Mouse (Mus musculus) gastrocnemius, postnatal 25 days (tissue): ENCODE measurements around the gene Strn4. TPM values are rescaled to one million over a fixed set of nuclear protein-coding genes. Genes with fewer than 3 reads are reported as not detected.
A peak's percentile ranks its signal among the peaks of the same experiment; 100 is the strongest.

Source experiments
- DNase-seq: peaks from one replicate; pipeline ENCODE4 v3.0.0; 2022
- total RNA-seq, 2 experiments: library from RNA; stranded (reverse); gene quantifications; 1 replicate in 1 of 2; 2 replicates in 1 of 2; pipeline ENCODE4 v1.2.3; 2021

The Strn4 gene
- total RNA-seq, 2 experiments from 2014 or later: 13.2 to 22.4 TPM

DNA sequence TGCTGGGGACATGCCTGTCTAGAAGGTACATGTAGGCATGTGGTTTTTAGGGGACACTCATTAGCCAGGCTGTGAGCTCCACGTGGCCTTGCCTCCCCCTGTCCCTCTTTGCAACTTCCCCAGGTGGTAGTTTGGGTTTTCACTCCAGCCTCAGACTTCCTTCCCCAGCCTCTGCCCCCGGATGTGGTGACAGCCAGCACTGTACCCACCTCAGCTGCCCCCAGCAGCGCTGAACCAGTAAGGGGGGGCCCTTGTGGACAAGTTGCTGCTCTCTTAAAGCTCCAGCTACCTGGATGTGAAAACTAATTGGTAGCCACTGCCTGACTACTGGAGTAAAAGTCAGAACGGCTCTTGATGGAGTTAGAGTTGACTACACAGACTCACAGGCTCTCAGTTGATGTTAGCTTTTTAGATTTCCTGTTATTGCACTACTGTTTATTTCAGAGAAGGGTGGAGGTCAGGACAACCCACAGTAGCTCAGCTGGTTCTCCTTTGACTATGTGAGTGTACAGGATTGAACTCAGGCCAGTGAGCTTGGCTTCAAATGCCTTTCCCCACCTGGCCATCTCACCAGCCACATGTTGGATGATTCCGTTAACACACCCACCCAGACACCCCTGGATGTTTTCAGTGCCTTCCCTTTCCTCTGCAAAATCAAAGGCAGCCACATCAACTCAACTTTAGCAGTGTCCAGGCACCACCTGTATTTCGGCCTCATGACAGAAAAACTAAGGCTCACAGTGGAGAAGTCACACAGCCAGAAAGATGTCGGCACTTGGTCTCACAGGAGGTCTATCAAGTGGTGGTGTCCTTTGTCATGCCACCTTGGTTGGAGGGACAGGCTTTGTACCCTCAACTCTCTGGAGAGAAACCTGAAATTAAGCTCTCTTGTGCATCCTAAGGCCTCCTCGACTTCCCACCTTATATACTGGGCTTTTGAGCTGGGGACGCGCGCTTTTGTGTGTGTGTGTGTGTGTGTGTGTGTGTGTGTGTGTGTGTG is 26.2 kb downstream of the Strn4 start:
- no peak for DNase-seq

- peak; percentile 89 for DNase-seq
Observed at GRCm38 (mm10) chr7:16842645-16843063, 27.0 kb downstream of the Strn4 start, which contains the start of gene Prkd2. Gene Prkd2, plus strand, starts transcription at chr7:16842902.

DNA sequence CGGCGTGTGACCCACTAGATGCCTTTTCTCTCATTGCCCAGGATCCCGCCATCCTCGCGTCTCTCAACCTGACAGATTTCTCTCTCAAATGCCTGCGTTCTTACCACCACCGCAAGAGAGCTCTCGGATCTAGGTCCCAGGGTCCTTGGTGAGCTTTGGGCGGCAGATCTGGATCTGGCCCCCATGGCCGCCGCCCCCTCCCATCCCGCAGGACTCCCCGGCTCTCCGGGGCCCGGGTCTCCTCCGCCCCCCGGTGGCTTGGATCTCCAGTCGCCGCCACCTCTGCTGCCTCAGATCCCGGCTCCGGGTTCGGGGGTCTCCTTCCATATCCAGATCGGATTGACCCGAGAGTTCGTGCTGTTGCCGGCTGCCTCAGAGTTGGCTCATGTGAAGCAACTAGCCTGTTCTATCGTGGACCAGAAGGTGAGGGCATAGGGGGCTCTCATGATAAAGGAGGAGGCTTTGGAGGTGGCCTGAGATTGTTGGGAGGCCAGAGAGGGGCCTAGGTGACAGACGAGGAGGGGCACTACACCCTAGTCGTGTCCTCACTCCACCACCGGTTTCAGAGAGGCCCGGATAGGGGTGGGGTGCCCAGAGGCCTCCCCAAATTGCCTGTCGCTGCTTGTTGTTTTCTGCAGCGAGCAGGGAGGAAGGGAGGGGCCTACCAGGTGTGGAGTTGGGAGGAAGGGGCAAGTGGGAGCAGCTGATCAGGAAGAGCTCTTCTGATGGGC is 27.9 kb downstream of the Strn4 start:
- peak; percentile 45 for DNase-seq

DNA sequence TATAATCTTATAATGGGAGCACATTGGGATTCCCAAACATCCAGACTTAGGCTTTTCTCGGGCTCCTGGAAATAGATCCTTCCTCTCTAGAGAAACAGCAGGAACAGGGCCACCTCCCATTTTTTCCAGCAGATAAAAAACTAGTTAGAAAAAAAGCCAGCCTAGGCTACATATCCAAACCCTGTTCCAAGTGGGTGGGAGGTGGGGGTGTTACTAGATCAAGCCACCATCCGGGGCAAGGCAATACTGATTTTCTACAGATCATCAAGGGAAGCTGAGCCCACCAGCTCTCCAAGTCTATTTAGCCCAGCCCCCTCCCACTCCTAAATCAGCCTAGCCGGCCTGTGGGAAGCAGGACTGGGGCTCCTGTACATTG is 29.0 kb downstream of the Strn4 start:
- no peak for DNase-seq

GRCm38 (mm10) chr7:16845072-16845819 is 29.6 kb downstream of the Strn4 start:
- DNase-seq: peak; percentile 67

GRCm38 (mm10) chr7:16845820-16846167 is 30.1 kb downstream of the Strn4 start:
- DNase-seq: no peak

DNA sequence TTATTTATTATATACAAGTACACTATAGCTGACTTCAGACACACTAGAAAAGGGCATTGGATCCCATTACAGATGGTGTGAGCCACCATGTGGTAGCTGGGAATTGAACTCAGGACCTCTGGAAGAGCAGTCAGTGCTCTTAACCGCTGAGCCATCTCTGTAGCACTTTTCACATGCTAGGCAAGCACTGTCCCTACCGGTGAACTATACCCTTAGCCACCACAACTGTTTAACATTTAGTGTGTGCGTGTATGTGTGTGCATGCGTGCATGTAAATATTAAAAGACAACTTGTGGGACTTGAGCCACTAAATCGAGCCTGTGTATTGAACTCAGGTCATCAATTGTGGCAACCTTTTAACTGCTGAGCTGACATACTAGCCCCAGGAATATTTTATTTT is 31.1 kb downstream of the Strn4 start:
- DNase-seq: no peak

- DNase-seq: no peak
Observed at GRCm38 (mm10) chr7:16847507-16847906, 31.8 kb downstream of the Strn4 start.

DNA sequence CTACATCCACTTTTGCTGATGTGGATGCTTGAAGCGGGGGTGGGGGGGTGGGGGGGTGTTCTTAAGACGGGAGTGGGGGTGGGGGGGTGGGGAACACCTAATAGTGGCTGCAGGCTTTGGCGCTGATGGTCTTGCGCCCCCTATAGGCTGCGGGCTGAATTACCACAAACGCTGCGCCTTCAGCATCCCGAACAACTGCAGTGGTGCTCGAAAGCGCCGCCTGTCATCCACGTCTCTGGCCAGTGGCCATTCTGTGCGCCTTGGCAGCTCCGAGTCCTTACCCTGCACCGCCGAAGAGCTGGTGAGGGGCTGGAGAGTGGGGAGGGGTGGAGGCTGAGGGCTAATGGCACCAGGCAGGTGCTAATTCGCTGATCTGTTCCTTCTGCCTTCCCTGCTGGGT is 32.9 kb downstream of the Strn4 start:
- DNase-seq: no peak

GRCm38 (mm10) chr7:16851636-16852035 is 35.9 kb downstream of the Strn4 start:
- DNase-seq: no peak

DNA sequence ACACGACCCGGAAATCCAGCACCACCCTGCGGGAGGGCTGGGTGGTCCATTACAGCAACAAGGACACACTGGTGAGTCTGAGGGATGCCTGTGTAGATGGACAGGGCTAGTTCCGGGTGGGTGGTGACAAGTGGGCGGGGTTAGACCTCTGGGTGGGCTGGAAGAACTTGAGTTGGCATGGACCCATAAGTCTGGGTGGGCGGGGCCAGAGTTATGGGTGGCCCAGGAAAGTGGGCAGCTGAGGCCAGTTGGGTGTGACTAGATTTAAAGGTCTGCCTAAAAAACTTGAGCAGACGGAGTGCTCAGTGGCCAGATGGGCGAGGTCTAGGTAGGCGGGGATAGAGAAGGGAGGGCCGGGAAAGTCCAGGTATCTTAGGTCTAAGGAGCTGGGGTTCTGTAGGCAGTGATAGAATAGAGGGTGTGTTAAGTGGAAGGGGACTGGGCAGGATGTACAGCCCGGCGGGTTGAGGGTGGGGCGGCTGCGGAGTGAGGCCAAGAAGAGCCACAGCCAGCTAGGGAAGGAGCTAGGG is 37.7 kb downstream of the Strn4 start:
- DNase-seq: no peak

- DNase-seq: no peak
Observed at GRCm38 (mm10) chr7:16858336-16858735, 42.6 kb downstream of the Strn4 start.

DNA sequence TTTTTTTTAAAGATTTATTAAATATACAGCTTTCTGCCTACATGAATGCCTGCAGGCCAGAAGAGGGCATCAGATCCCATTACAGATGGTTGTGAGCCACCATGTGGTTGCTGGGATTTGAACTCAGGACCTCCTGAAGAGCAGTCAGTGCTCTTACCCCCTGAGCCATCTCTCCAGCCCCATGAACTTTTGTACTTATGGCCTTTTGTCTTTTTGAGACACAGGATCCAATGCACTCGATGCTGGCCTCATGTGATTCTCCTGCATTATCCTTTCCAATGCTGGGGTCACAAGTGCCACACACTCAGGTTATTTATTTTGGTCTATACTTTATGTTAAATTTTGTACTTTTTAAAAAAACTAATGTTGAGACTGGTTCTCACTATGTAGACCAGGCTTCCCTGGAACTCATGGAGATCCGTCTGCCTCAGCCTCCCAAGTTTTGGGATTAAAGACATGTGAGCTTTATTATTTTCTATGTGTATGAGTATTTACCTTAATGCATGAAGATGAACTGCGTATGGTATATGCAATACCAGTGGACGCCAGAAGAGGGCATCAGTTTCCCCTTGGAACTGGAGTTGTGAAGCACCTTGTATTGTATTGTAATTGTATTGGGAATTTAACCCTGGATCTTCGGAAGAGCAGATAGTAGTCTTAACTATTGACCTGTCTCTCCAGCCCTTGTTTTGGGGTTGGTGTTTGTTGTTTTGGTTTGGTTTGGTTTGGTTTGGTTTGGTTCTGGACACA is 44.4 kb downstream of the Strn4 start:
- no peak for DNase-seq

- no peak for DNase-seq
Observed at GRCm38 (mm10) chr7:16867488-16867887, 51.8 kb downstream of the Strn4 start.

- peak; percentile 35 for DNase-seq
Observed at GRCm38 (mm10) chr7:16869497-16869896, 53.8 kb downstream of the Strn4 start.

GRCm38 (mm10) chr7:16871600-16871999 is 55.9 kb downstream of the Strn4 start:
- no peak for DNase-seq

DNA sequence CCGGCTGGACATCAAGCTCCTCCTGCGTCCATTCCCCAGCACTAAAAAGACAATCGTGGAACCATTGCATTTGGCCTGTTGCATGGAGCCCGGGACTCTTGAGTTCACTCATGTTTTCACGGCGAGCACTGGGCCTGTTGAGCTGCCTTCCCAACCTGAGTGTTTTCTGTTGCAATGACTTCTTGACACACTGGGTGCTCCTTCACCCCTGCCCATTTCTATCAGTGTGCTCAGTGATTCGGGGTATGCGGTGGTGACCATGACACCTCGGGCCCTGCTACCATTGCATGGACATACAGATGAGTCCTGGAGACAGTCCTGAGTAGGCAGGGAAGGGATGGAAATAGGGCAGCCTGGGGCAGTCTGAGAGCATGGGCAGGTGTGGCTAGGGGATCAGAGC is 56.8 kb downstream of the Strn4 start:
- no peak for DNase-seq

- no peak for DNase-seq
Observed at GRCm38 (mm10) chr7:16873392-16873791, 57.7 kb downstream of the Strn4 start.

DNA sequence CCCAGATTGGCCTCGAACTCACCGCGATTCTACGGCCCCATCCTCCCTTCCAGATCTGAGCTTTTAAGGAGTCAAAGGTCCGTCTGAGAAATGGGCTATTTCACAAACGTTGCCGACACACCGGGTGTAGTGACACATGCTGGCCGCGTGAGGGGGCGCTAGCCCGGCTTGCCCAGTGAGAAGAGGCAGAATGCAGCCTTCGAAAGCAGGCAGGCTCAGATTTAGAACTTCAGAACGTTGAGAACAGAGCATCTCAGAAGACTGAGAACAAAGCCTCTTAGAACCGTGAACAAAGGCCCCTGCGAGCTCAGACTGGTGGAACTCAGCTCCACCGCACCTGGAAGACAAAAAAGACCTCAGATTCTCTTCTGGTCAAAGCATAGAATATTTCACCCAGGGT is 58.5 kb downstream of the Strn4 start:
- peak; percentile 74 for DNase-seq

DNA sequence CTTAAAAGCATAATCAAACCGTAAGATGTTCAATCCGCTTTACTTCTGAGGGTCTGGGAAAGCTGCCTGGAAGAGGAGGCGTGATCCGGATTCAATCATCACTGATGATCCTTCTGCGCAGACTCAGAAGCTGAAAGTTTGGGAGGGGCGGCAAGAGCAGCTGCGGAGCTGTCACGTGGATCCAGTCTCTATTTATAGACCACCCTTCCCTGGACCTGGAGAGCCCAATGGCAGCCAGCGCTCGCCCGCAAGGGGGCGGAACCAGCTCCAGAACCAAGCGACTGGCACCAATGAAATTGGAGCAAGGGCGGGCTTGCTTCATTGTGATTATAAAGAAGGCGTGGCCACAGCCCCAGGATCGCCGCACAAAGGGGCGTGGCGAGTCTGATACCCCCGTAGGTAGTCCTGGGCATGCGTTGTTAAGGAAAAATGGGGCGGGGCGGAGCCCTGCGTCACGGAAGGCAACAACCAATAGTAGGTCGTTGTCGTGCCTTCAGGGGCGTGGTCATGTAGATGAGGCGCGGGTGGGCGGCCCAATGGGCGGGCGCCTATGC is 59.1 kb downstream of the Strn4 start:
- peak; percentile 99 for DNase-seq

DNA sequence AGATGAGACGGTGACA is 59.4 kb downstream of the Strn4 start, which contains the start of gene Dact3:
Dact3 (plus strand) TSS at position 8 of the 16 bp plus-strand sequence.
- DNase-seq: no peak

DNA sequence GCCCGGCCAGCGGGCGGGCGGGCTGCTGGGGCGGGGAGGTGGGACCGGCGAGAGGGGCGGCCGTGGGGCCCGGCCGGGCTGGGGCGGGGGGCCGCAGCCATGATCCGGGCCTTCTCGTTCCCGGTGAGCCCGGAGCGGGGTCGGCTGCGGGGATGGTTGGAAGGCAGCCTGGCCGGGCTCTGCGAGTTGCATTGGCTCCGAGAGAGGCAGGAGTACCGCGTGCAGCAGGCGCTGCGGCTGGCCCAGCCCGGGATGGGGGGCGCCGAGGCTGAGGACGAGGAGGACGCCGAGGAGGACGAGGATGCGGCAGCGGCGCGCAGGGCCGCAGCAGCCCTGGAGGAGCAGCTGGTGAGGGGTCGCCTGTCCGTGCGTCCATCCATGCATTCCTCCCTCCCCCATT is 59.6 kb downstream of the Strn4 start:
- no peak for DNase-seq
